Mouse (Mus musculus) left cerebral cortex, adult 9 months (tissue): ENCODE results near the gene Ccnd3.

Source experiments
- DNase-seq, 2 experiments: peaks; one replicate each; pipeline ENCODE4 v3.0.0; 2022; ENCODE audit warnings: low spot score in 2 of 2

The Ccnd3 gene

GRCm38 (mm10) chr17:47551049-47551448 lies 46.2 kb downstream of the Ccnd3 start:
- no peak for DNase-seq

GRCm38 (mm10) chr17:47552994-47553393 lies 48.1 kb downstream of the Ccnd3 start:
- DNase-seq, result no peak

- DNase-seq, result no peak
Measured at GRCm38 (mm10) chr17:47554621-47555020, 49.8 kb downstream of the Ccnd3 start.

GRCm38 (mm10) chr17:47557179-47557578 lies 52.3 kb downstream of the Ccnd3 start:
- no peak for DNase-seq

GRCm38 (mm10) chr17:47559726-47560125 lies 54.9 kb downstream of the Ccnd3 start:
- no peak for DNase-seq

GRCm38 (mm10) chr17:47562875-47563274 lies 58.0 kb downstream of the Ccnd3 start:
- DNase-seq, result no peak

GRCm38 (mm10) chr17:47564612-47565011 lies 59.8 kb downstream of the Ccnd3 start:
- DNase-seq, result no peak

GRCm38 (mm10) chr17:47566133-47566532 lies 61.3 kb downstream of the Ccnd3 start:
- DNase-seq, result no peak

GRCm38 (mm10) chr17:47567271-47567670 lies 62.4 kb downstream of the Ccnd3 start:
- DNase-seq, result no peak

- DNase-seq, result no peak
Measured at GRCm38 (mm10) chr17:47568389-47568788, 63.5 kb downstream of the Ccnd3 start.

GRCm38 (mm10) chr17:47568951-47569527 lies 64.2 kb downstream of the Ccnd3 start:
- DNase-seq, result no peak

GRCm38 (mm10) chr17:47571621-47572020 lies 66.8 kb downstream of the Ccnd3 start:
- no peak for DNase-seq

- DNase-seq, result no peak
Measured at GRCm38 (mm10) chr17:47572436-47572835, 67.6 kb downstream of the Ccnd3 start.

GRCm38 (mm10) chr17:47574028-47574427 lies 69.2 kb downstream of the Ccnd3 start:
- no peak for DNase-seq

GRCm38 (mm10) chr17:47574830-47575229 lies 70.0 kb downstream of the Ccnd3 start:
- no peak for DNase-seq

- no peak for DNase-seq
Measured at GRCm38 (mm10) chr17:47578655-47579054, 73.8 kb downstream of the Ccnd3 start.

GRCm38 (mm10) chr17:47580962-47581361 lies 76.1 kb downstream of the Ccnd3 start:
- DNase-seq, result no peak

- DNase-seq, result no peak
Measured at GRCm38 (mm10) chr17:47588517-47588916, 83.7 kb downstream of the Ccnd3 start.

GRCm38 (mm10) chr17:47591073-47591472 lies 86.2 kb downstream of the Ccnd3 start:
- no peak for DNase-seq

- peak; percentile 51 to 87 for DNase-seq
Measured at GRCm38 (mm10) chr17:47593215-47593853, 88.5 kb downstream of the Ccnd3 start.

- DNase-seq, result no peak
Measured at GRCm38 (mm10) chr17:47593854-47594182, 89.0 kb downstream of the Ccnd3 start.

- no peak for DNase-seq
Measured at GRCm38 (mm10) chr17:47594183-47594968, 89.5 kb downstream of the Ccnd3 start.

- no peak for DNase-seq
Measured at GRCm38 (mm10) chr17:47594969-47595247, 90.1 kb downstream of the Ccnd3 start.
